Mouse (Mus musculus) liver, adult 2 months (tissue): ENCODE results near the gene Fhit.

Experiments used
- CTCF ChIP-seq: fragments of 200-500 bp; IDR thresholded peaks from 2 replicates; pipeline ENCODE4 v1.5.1; 2011; ENCODE audit warnings: low read depth, low read length, control low read depth
- POLR2A ChIP-seq: fragments of 200-500 bp; IDR thresholded peaks from 2 replicates; pipeline ENCODE4 v1.6.1; 2011; ENCODE audit warnings: low read length, control low read depth; ENCODE audit not compliant: insufficient read depth; ENCODE audit errors: extremely low read depth

DNA sequence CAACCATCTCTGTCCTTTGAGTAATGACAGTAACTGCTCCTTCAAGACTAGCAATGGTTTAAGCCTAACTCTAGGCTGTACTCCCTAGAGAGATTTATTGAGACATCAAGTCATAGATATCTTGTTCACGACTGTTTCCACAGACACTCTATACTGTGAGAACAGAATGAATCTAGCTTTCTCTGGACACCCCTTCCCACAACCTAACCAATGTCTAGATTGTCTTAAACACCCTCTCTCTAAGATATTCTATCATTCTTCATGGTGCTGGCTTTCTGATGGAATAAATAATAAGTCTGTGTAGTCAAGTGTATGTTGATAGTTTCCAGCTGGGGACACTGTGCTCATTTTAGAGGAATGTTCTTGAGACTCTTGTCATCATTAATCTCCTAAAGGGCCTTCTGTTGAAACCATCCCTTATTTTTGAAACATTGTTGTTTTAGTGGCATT lies 1148.0 kb downstream of the Fhit start:
- no peak for TF ChIP-seq CTCF
- no peak for TF ChIP-seq POLR2A
